Mouse (Mus musculus) midbrain, postnatal 0 days (tissue): ENCODE measurements around the gene Sirt6. TPM values are rescaled to one million over a fixed set of nuclear protein-coding genes. Genes with fewer than 3 reads are reported as not detected.
A peak's percentile ranks its signal among the peaks of the same experiment; 100 is the strongest.
"Not testable (repeated sequence)": the region's sequence is repeated elsewhere in the genome, so short reads cannot be mapped to it uniquely, and the experiment has no call there.

Experiments
- ATAC-seq: fragments of 200-750 bp; cut with Nextera tagmentation; 2 replicates; pipeline ENCODE4 v1.8.0; 2017; ENCODE audit warnings: moderate number of reproducible peaks, mild to moderate bottlenecking, moderate TSS enrichment, moderate library complexity; ENCODE audit not compliant: low FRiP score
- DNase-seq: peaks from one replicate; pipeline ENCODE4 v3.0.0-alpha.2; 2015; ENCODE audit warnings: low spot score
- H3K27ac ChIP-seq: fragments of 300-500 bp; sonication (generic); 2 replicates; pipeline ENCODE4 v1.5.1; 2014; ENCODE audit warnings: low read depth, mild to moderate bottlenecking, low read length, mixed read lengths
- H3K27me3 ChIP-seq: fragments of 300-500 bp; sonication (generic); 2 replicates; pipeline ENCODE4 v1.6.1; 2014; ENCODE audit warnings: low read length, control low read depth, mixed read lengths; ENCODE audit not compliant: insufficient read depth
- H3K36me3 ChIP-seq: fragments of 300-500 bp; sonication (generic); 2 replicates; pipeline ENCODE4 v1.6.1; 2014; ENCODE audit warnings: low read length, control low read depth, mixed read lengths; ENCODE audit not compliant: insufficient read depth
- H3K4me1 ChIP-seq: fragments of 300-500 bp; sonication (generic); 2 replicates; pipeline ENCODE4 v1.6.1; 2014; ENCODE audit warnings: mild to moderate bottlenecking, control low read depth, antibody characterized with exemption, low read length, mixed read lengths; ENCODE audit not compliant: insufficient read depth
- H3K4me2 ChIP-seq: fragments of 300-500 bp; sonication (generic); 2 replicates; pipeline ENCODE4 v1.6.1; 2014; ENCODE audit warnings: low read depth, mild to moderate bottlenecking, low read length, mixed read lengths; ENCODE audit not compliant: poor library complexity, severe bottlenecking
- H3K4me3 ChIP-seq: fragments of 300-500 bp; sonication (generic); 2 replicates; pipeline ENCODE4 v1.5.1; 2014; ENCODE audit warnings: low read depth, mild to moderate bottlenecking, low read length, moderate library complexity
- H3K9ac ChIP-seq: fragments of 300-500 bp; sonication (generic); replicated peaks from 2 replicates; pipeline ENCODE4 v1.6.1; 2014; ENCODE audit warnings: mild to moderate bottlenecking, low read length, moderate library complexity, mixed read lengths; ENCODE audit not compliant: poor library complexity, severe bottlenecking
- H3K9me3 ChIP-seq: fragments of 300-500 bp; sonication (generic); 2 replicates; pipeline ENCODE4 v1.6.1; 2016; ENCODE audit warnings: low read length, control low read depth
- CTCF ChIP-seq: IDR thresholded peaks from 2 replicates; pipeline ENCODE4 v1.5.1; 2016; ENCODE audit warnings: antibody characterized with exemption, mild to moderate bottlenecking
- WGBS: fragments of 180-500 bp; shearing (Covaris S2); extraction: QIAGEN DNeasy Blood & Tissue Kit; methylation state at CpG from one replicate; pipeline ENCODE4 v1.1.7; 2014; 5-methylcytosine and 5-hydroxymethylcytosine counted together
- polyA plus RNA-seq: library from polyadenylated mRNA; unstranded; fragments of >200 nt; fragmentation: Nextera tagmentation; extraction: Ambion mirVana; gene quantifications from 2 replicates; pipeline ENCODE4 v1.2.1, GENCODE M21; 2015
- total RNA-seq: library from RNA; depleted of rRNA; stranded (reverse); fragments of >200 nt; gene quantifications from 2 replicates; pipeline ENCODE4 v1.2.3, GENCODE M21; 2014; rRNA removed

The Sirt6 gene
- total RNA-seq (25.0 and 33.8 TPM in 2 replicates), polyA plus RNA-seq (41.0 and 42.6 TPM in 2 replicates)

- Histone ChIP-seq H3K4me2 (peak within 1 kb of the TSS; percentile 85), H3K27ac (peak within 1 kb of the TSS; percentile 85), H3K36me3 (peaks cover 15% of the 10 kb centered on the region), H3K9me3 (no peaks in the 10 kb centered on the region), H3K4me1 (peaks cover 6% of the 10 kb centered on the region; the same call in 1 of the 2 replicates), H3K9ac (peak within 1 kb of the TSS; percentile 83), H3K27me3 (no peaks in the 10 kb centered on the region), H3K4me3 (peak within 1 kb of the TSS; percentile 72)
- DNase-seq (peak; percentile 97), ATAC-seq (peak; percentile 86)
- 5% methylated on average over 40 of the region's 40 CpGs for WGBS
- TF ChIP-seq CTCF, result no peak
Observed at GRCm38 (mm10) chr10:81626994-81627835, at the start of gene Sirt6. Gene Sirt6 (minus strand): TSS chr10:81627797.

DNA sequence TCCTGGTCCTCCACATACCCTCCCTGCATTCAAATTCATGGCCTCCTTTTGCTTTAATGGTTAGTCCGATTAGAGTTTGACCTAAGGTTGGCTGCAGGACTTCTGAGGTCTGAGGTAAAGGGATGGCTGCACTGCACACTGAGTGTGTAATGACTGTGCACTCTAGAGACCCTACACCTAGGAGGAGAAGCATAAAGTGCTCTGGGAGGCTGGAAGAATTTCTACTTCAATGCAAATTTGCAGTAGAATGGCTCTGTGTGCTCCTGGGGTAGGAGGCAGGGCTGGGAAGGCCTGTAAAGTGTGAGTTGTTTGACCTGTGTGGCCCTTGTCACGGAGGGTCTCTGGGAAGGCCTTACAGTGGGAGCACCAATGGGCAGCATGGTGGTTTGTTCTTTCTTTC is 28.6 kb upstream of the Sirt6 start:
- Histone ChIP-seq H3K4me2 (no peak overlapping the region), H3K27me3 (no peaks in the 10 kb centered on the region), H3K4me3 (no peak overlapping the region), H3K9me3 (peaks cover 39% of the 10 kb centered on the region), H3K36me3 (peaks cover 10% of the 10 kb centered on the region; the same call in 1 of the 2 replicates), H3K4me1 (no peaks in the 10 kb centered on the region), H3K27ac (no peak overlapping the region), H3K9ac (no peak overlapping the region)
- ATAC-seq (no peak), DNase-seq (no peak)
- no peak for TF ChIP-seq CTCF
- WGBS, result 98% methylated on average over 2 of the region's 2 CpGs

DNA sequence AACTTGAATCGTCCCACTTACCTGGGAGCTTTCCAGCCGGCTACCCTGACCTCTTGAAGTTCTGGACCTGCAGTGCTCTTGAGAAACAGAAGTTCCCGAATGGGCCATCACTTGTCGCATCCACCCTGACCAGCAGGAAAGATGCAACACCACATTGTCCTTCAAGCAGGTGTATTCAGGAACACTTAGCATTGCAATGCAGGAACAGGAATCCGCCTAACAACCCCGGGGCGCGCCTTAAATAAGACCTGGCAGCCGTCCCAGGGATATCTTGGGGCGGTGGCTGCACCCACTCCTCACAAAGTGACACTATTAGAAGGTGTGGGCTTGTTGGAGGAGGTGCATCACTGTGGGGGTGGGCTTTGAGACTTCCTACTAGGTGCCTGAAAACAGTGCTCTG is 27.6 kb upstream of the Sirt6 start:
- Histone ChIP-seq H3K27me3 (no peaks in the 10 kb centered on the region), H3K9ac (no peak overlapping the region), H3K4me3 (no peak overlapping the region), H3K9me3 (peaks cover 35% of the 10 kb centered on the region), H3K4me2 (no peak overlapping the region), H3K27ac (no peak overlapping the region), H3K36me3 (peaks cover 10% of the 10 kb centered on the region; the same call in 1 of the 2 replicates), H3K4me1 (0 out of 2 replicates have a peak, but pooled peaks cover 2% of the 10 kb centered on the region)
- ATAC-seq, result no peak
- DNase-seq, result no peak
- WGBS, result 96% methylated on average over 10 of the region's 10 CpGs
- no peak for TF ChIP-seq CTCF

DNA sequence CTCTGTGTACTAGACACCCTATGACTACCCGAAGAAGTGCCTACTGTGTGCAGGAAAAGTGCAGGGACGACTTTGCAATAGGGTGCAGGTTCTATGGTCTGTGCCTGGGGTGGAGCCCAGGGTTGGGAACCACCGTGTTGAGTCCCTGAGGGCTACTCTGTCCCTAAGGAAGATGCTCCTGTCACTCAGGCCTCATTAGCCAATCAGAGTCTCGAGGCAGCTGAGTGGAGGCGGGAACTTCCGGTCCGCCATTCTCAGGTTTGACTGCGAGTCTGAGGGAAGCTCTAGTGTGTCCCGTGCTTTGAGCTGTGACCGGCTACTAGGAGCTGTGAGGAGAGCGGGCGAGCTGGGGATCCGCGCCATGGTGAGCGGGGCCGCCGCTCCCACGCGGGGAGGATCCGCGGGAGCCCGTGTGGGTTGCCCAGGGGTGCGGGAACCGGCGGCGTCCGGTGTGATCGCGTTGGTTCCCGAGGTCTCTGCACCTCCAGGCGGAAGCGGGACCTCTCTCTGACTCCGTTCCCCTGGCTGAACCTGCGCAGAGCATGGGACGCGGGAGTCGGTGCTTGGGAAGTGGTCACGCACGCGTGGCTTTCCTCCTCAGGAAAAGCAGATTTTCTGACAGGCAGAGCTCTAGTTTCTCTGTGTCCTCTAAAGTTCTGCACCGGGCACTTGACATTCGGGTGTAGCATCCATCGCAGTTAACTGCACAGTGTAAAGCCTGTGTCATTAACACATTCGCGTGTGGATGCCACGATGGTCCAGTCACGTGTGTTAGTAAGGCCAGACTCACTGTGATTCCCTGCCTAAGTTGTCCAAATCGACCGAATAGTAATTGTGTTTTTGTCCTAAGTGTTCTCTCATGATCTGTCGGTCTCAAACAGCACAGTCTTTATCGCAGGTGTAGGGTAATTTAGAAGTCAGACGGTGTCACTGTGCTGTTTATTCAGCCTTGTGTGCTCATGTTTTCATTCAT is 21.5 kb upstream of the Sirt6 start, which contains the start of gene Gm10778:
TSS of gene Gm10778 (plus strand) at position 257 of the 973 bp plus-strand sequence.
- DNase-seq, result peak; percentile 93
- H3K4me1 ChIP-seq, H3K36me3 ChIP-seq, H3K9me3 ChIP-seq, H3K27me3 ChIP-seq: not testable (repeated sequence)
- Histone ChIP-seq H3K9ac (peak within 1 kb of the TSS; percentile 52), H3K4me3 (peak within 1 kb of the TSS; percentile 45), H3K27ac (peak within 1 kb of the TSS; percentile 69), H3K4me2 (peak within 1 kb of the TSS; percentile 50)
- peak; percentile 92 for ATAC-seq
- WGBS, result 4% methylated on average over 22 of the region's 52 CpGs

GRCm38 (mm10) chr10:81646015-81646555 is 18.5 kb upstream of the Sirt6 start:
- 79% methylated on average over 7 of the region's 7 CpGs for WGBS
- H3K36me3 ChIP-seq, result no peaks in the 10 kb centered on the region
- H3K9me3 ChIP-seq, result no peaks in the 10 kb centered on the region
- no peak for TF ChIP-seq CTCF
- H3K27me3 ChIP-seq, result no peaks in the 10 kb centered on the region
- no peak for DNase-seq
- peaks cover 20% of the 10 kb centered on the region for H3K4me1 ChIP-seq
- no peak overlapping the region for H3K4me3 ChIP-seq
- H3K4me2 ChIP-seq, result no peak overlapping the region
- no peak overlapping the region for H3K27ac ChIP-seq
- no peak overlapping the region for H3K9ac ChIP-seq
- ATAC-seq, result no peak
